Mouse (Mus musculus) stomach, postnatal 0 days (tissue): ENCODE data around the gene Stk38l. TPM values are rescaled to one million over a fixed set of nuclear protein-coding genes. Genes with fewer than 3 reads are reported as not detected.
A peak's percentile ranks its signal among the peaks of the same experiment; 100 is the strongest.

Source experiments
- ATAC-seq: fragments of 200-750 bp; cut with Nextera tagmentation; 2 replicates; pipeline ENCODE4 v1.8.0; 2017; ENCODE audit not compliant: low FRiP score, low TSS enrichment
- DNase-seq: peaks from one replicate; pipeline ENCODE4 v3.0.0-alpha.2; 2016; ENCODE audit warnings: low spot score
- H3K27ac ChIP-seq: fragments of 300-500 bp; sonication (generic); replicated peaks from 2 replicates; pipeline ENCODE4 v1.5.1; 2014; ENCODE audit warnings: mild to moderate bottlenecking, control low read depth
- H3K27me3 ChIP-seq: fragments of 300-500 bp; sonication (generic); 2 replicates; pipeline ENCODE4 v1.6.1; 2014; ENCODE audit warnings: low read length; ENCODE audit not compliant: control insufficient read depth, insufficient read depth
- H3K36me3 ChIP-seq: fragments of 300-500 bp; sonication (generic); 2 replicates; pipeline ENCODE4 v1.6.1; 2014; ENCODE audit warnings: low read length, mixed read lengths; ENCODE audit not compliant: control insufficient read depth, insufficient read depth
- H3K4me1 ChIP-seq: fragments of 300-500 bp; sonication (generic); replicated peaks from 2 replicates; pipeline ENCODE4 v1.6.1; 2014; ENCODE audit warnings: antibody characterized with exemption; ENCODE audit not compliant: control insufficient read depth, insufficient read depth
- H3K4me2 ChIP-seq: fragments of 300-500 bp; sonication (generic); replicated peaks from 2 replicates; pipeline ENCODE4 v1.6.1; 2014; ENCODE audit warnings: low read depth, mild to moderate bottlenecking, control low read depth, moderate library complexity
- H3K4me3 ChIP-seq: fragments of 300-500 bp; sonication (generic); 2 replicates; pipeline ENCODE4 v1.5.1; 2014; ENCODE audit warnings: low read depth, low read length, control low read depth
- H3K9ac ChIP-seq: fragments of 300-500 bp; sonication (generic); 2 replicates; pipeline ENCODE4 v1.6.1; 2014; ENCODE audit warnings: mild to moderate bottlenecking, low read length, control low read depth, mixed read lengths
- H3K9me3 ChIP-seq: fragments of 300-500 bp; sonication (generic); 2 replicates; pipeline ENCODE4 v1.6.1; 2016; ENCODE audit warnings: low read length; ENCODE audit not compliant: control insufficient read depth
- CTCF ChIP-seq: IDR thresholded peaks from 2 replicates; pipeline ENCODE4 v1.5.1; 2016; ENCODE audit warnings: antibody characterized with exemption, low read depth, mild to moderate bottlenecking, moderate library complexity
- EP300 ChIP-seq: optimal IDR thresholded peaks from 2 replicates; pipeline ENCODE3; 2016; ENCODE audit warnings: antibody characterized with exemption
- WGBS: fragments of 180-500 bp; shearing (Covaris S2); extraction: QIAGEN DNeasy Blood & Tissue Kit; methylation state at CpG from one replicate; pipeline ENCODE4 v1.1.7; 2014; 5-methylcytosine and 5-hydroxymethylcytosine counted together
- polyA plus RNA-seq: library from polyadenylated mRNA; unstranded; fragments of >200 nt; fragmentation: Nextera tagmentation; extraction: Ambion mirVana; gene quantifications from 2 replicates; pipeline ENCODE4 v1.2.1, GENCODE M21; 2015

Gene Stk38l
- polyA plus RNA-seq, 1 experiment from 2014 or later: 16.9 TPM

DNA sequence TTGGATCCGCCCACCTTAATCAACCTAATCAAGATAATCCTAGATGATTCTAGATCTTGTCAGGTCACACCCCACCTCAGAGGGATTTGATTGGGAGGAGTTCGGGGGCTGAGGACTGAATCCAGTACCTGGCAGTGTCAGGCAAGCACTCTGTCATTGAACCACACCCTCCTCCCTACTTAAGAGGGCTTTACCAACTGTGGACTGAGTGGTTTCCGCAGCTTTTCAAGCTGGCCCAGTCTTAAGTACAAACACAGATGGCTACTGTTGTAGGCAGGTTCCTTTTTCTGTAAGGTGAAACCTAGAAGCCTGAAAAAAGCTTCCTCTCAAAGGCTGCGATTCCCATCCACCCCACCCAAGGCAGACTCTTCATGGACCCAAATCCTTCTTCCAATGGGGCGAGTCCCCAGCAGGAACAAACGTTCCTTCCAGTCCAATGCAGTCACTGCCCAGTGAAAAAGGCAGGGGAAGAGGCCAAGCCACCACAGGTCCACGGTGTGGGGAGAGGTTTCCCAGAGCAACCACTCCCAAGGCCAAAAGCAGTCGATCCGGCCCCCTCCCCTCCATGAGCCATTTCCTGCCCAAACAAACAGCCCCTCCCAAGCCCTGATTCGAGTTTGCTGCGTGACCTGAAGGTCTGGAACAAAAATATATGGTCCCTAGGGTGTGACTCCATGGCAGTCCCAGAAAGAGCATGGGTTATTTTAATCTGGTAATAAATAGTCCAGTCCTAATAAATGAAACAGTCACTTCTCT lies 22.5 kb upstream of the Stk38l start:
- H3K4me3 ChIP-seq: no peak overlapping the region
- no peak overlapping the region for H3K27ac ChIP-seq
- H3K4me1 ChIP-seq: no peaks in the 10 kb centered on the region
- no peak overlapping the region for H3K4me2 ChIP-seq
- no peak for DNase-seq
- no peaks in the 10 kb centered on the region for H3K36me3 ChIP-seq
- H3K9ac ChIP-seq: no peak overlapping the region
- no peak for TF ChIP-seq CTCF
- 44% methylated on average over 11 of the region's 11 CpGs for WGBS
- H3K27me3 ChIP-seq: no peaks in the 10 kb centered on the region
- ATAC-seq: peak; percentile 49; the same call in 1 of the 2 replicates
- H3K9me3 ChIP-seq: no peaks in the 10 kb centered on the region

DNA sequence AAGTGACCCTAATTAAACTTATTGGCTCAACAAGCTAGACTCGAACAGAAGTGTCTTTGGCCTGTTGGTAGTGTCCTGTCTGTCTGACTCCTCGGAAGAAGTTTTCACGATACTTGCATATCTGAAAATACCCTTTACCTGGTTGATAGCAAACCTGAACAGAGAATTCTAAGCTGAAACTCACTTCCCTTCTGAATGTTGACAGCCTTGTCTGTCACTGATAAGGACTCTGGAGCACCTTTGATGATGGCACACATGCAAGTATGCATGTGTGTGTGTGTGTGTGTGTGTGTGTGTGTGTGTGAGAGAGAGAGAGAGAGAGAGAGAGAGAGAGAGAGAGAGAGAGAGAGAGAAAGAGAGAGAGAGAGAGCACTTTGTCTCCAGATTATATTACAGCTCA lies 21.4 kb upstream of the Stk38l start:
- TF ChIP-seq CTCF (no peak), EP300 (no peak)
- Histone ChIP-seq H3K9me3 (no peaks in the 10 kb centered on the region), H3K4me3 (no peak overlapping the region), H3K9ac (no peak overlapping the region), H3K27ac (no peak overlapping the region), H3K4me1 (no peaks in the 10 kb centered on the region), H3K4me2 (no peak overlapping the region), H3K27me3 (no peaks in the 10 kb centered on the region), H3K36me3 (no peaks in the 10 kb centered on the region)
- ATAC-seq (no peak), DNase-seq (no peak)
- 73% methylated on average over 3 of the region's 3 CpGs for WGBS

DNA sequence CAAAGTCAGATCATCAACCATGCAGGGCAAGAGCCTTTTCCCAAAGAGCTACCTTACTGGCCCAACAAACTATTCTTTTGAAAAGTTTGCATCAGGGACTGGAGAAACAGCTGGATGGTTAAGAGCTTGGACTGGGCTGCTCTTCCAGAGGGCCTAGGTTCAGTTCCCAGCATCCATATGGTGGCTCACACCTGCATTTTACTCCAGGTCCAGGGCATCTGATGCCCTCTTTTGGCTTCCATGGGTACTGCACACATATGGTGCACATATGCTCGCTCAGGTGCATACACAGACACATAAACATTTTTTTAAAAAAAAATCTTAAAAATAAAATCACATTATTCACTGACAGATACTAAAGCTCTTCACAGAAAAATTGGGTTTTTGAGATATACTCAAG lies 19.2 kb upstream of the Stk38l start:
- Histone ChIP-seq H3K27me3 (no peaks in the 10 kb centered on the region), H3K4me3 (no peak overlapping the region), H3K9me3 (no peaks in the 10 kb centered on the region), H3K36me3 (no peaks in the 10 kb centered on the region), H3K4me1 (no peaks in the 10 kb centered on the region), H3K27ac (no peak overlapping the region), H3K4me2 (no peak overlapping the region), H3K9ac (no peak overlapping the region)
- ATAC-seq (no peak), DNase-seq (no peak)
- WGBS: 85% methylated on average over 1 of the region's 1 CpGs
- TF ChIP-seq CTCF: no peak
- no peak for TF ChIP-seq EP300

DNA sequence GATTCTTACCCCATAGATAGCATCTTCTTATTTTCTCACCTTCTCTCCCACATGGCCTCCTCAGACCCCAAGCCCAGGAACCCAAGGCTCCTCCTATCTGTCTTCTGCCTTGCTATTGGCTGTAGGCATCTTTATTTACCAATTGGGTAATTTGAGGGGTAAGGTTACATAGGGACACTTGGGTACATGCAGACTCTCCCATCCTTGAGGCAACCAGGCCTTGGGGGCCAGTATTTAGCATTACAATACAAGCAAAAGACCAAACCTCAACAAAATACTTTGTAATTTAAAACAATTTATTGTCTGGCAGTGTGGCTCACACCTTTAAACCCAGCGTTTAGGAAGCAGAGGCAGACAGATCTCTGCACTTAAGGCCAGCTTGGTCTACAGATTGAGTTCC lies 5.2 kb upstream of the Stk38l start:
- no peak for TF ChIP-seq EP300
- no peak for TF ChIP-seq CTCF
- Histone ChIP-seq H3K27me3 (no peaks in the 10 kb centered on the region), H3K36me3 (no peaks in the 10 kb centered on the region), H3K9me3 (no peaks in the 10 kb centered on the region), H3K4me2 (no peak overlapping the region), H3K27ac (no peak overlapping the region), H3K4me3 (no peak overlapping the region), H3K9ac (no peak overlapping the region), H3K4me1 (no peaks in the 10 kb centered on the region)
- no peak for ATAC-seq
- 71% methylated on average over 1 of the region's 1 CpGs for WGBS
- no peak for DNase-seq

DNA sequence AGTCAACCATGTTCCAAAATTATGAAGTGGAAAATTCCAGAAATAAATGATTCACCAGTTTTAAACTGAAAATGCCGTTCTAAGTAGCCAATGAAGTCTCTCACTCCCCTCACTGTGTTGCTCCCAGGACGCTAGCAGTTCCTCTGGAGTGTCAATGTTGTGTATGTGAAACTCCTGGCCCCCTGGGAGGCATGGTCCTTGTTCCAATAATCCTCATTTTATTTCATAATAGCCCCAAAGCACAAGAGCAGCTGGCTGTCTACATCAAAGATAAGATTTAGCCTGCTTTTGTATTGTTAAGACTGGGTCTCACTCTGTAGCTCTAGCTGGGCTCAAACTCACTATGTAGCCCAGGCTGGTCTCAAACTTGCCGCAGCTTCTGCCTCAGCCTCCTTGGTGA lies 990 bp upstream of the Stk38l start:
- 92% methylated on average over 3 of the region's 3 CpGs for WGBS
- TF ChIP-seq CTCF (no peak), EP300 (no peak)
- H3K9ac ChIP-seq: no peak overlapping the region
- DNase-seq: no peak
- H3K9me3 ChIP-seq: no peaks in the 10 kb centered on the region
- no peaks in the 10 kb centered on the region for H3K27me3 ChIP-seq
- no peak for ATAC-seq
- no peaks in the 10 kb centered on the region for H3K36me3 ChIP-seq
- H3K4me3 ChIP-seq: no peak overlapping the region
- no peak overlapping the region for H3K4me2 ChIP-seq
- H3K27ac ChIP-seq: no peak overlapping the region
- H3K4me1 ChIP-seq: 0 out of 2 replicates have a peak, but pooled peaks cover 3% of the 10 kb centered on the region

DNA sequence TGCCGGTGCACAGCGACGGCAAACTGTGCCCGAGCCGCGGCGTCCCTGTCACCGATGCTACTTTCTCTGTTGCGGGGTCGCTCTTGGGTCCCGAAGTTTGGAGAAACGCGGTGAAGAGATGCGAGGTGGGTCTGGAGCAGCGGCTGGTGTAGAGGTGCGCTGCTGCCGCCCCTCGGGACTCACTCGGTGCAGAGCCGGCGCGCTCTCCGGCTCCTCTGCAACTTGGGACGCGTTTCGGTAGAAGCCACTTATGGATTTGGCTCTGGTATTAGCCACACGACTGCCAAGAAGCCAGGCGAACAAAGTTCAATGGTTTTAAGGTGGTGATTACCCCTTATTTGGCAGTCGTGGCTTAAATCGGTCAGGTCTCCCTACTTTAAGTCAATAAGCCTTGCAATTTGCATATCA lies 593 bp downstream of the Stk38l start:
- ATAC-seq: peak; percentile 36
- H3K4me1 ChIP-seq: 0 out of 2 replicates have a peak, but pooled peaks cover 3% of the 10 kb centered on the region
- peak overlapping the region; percentile 92 for H3K4me3 ChIP-seq
- WGBS: 0% methylated on average over 30 of the region's 30 CpGs
- H3K36me3 ChIP-seq: no peaks in the 10 kb centered on the region
- peak overlapping the region; percentile 82 for H3K4me2 ChIP-seq
- TF ChIP-seq CTCF (no peak), EP300 (no peak)
- no peaks in the 10 kb centered on the region for H3K9me3 ChIP-seq
- H3K9ac ChIP-seq: peak overlapping the region; percentile 91
- no peaks in the 10 kb centered on the region for H3K27me3 ChIP-seq
- H3K27ac ChIP-seq: peak overlapping the region; percentile 92
- no peak for DNase-seq
